Mouse (Mus musculus) cerebellum, adult 2 months (tissue): ENCODE data around the gene Ccdc136. TPM values are rescaled to one million over a fixed set of nuclear protein-coding genes. Genes with fewer than 3 reads are reported as not detected.

Experiments used
- DNase-seq, 2 experiments: peaks; one replicate each; pipeline ENCODE4 v3.0.0; 2021
- H3K27ac ChIP-seq: fragments of 200-500 bp; 2 replicates; pipeline ENCODE4 v1.5.1; 2012; ENCODE audit warnings: low read length, control low read depth, inconsistent platforms; ENCODE audit not compliant: insufficient read depth
- H3K27me3 ChIP-seq: fragments of 200-500 bp; 2 replicates; pipeline ENCODE4 v1.6.1; 2012; ENCODE audit warnings: inconsistent platforms, mild to moderate bottlenecking, low read length, moderate library complexity; ENCODE audit not compliant: control insufficient read depth, insufficient read depth
- H3K4me1 ChIP-seq: fragments of 200-500 bp; 2 replicates; pipeline ENCODE4 v1.6.1; 2011; ENCODE audit warnings: low read length; ENCODE audit not compliant: control insufficient read depth, insufficient read depth
- H3K4me3 ChIP-seq: fragments of 200-500 bp; replicated peaks from 2 replicates; pipeline ENCODE3; 2011; ENCODE audit warnings: mild to moderate bottlenecking, low read depth, low read length, control low read depth; ENCODE audit not compliant: insufficient read depth
- CTCF ChIP-seq: fragments of 200-500 bp; IDR thresholded peaks from 2 replicates; pipeline ENCODE4 v1.5.1; 2011; ENCODE audit warnings: low read depth, mild to moderate bottlenecking, control low read depth, low read length, moderate library complexity, borderline replicate concordance; ENCODE audit not compliant: insufficient read depth
- POLR2A ChIP-seq: fragments of 200-500 bp; IDR thresholded peaks from 2 replicates; pipeline ENCODE4 v1.6.1; 2011; ENCODE audit warnings: low read length, control low read depth, borderline replicate concordance; ENCODE audit not compliant: insufficient read depth
- WGBS: fragments of 180-500 bp; shearing (Covaris S2); methylation state at CpG from one replicate; pipeline ENCODE4 v1.1.7; 2018; 5-methylcytosine and 5-hydroxymethylcytosine counted together
- polyA plus RNA-seq: library from polyadenylated mRNA; depleted of rRNA; stranded (reverse); fragments of >200 nt; gene quantifications from 2 replicates; pipeline ENCODE4 v1.2.3, GENCODE M21; 2012

Ccdc136 gene
- polyA plus RNA-seq, 1 experiment, result 164 TPM

GRCm38 (mm10) chr6:29359386-29359785, 36.7 kb upstream of the Ccdc136 start:
- Histone ChIP-seq H3K27ac (no peak overlapping the region), H3K4me1 (peaks cover 3% of the 10 kb centered on the region; the same call in 1 of the 2 replicates), H3K27me3 (no peaks in the 10 kb centered on the region), H3K4me3 (no peak overlapping the region)
- WGBS, result 17% methylated on average over 3 of the region's 3 CpGs
- TF ChIP-seq CTCF (no peak), POLR2A (no peak)
- peak; percentile 26 to 42 for DNase-seq

GRCm38 (mm10) chr6:29360211-29360610, 35.9 kb upstream of the Ccdc136 start:
- Histone ChIP-seq H3K27ac (no peak overlapping the region), H3K4me3 (no peak overlapping the region), H3K27me3 (no peaks in the 10 kb centered on the region), H3K4me1 (peaks cover 3% of the 10 kb centered on the region; the same call in 1 of the 2 replicates)
- 89% methylated on average over 6 of the region's 6 CpGs for WGBS
- TF ChIP-seq POLR2A, result no peak
- no peak for TF ChIP-seq CTCF
- no peak for DNase-seq

DNA sequence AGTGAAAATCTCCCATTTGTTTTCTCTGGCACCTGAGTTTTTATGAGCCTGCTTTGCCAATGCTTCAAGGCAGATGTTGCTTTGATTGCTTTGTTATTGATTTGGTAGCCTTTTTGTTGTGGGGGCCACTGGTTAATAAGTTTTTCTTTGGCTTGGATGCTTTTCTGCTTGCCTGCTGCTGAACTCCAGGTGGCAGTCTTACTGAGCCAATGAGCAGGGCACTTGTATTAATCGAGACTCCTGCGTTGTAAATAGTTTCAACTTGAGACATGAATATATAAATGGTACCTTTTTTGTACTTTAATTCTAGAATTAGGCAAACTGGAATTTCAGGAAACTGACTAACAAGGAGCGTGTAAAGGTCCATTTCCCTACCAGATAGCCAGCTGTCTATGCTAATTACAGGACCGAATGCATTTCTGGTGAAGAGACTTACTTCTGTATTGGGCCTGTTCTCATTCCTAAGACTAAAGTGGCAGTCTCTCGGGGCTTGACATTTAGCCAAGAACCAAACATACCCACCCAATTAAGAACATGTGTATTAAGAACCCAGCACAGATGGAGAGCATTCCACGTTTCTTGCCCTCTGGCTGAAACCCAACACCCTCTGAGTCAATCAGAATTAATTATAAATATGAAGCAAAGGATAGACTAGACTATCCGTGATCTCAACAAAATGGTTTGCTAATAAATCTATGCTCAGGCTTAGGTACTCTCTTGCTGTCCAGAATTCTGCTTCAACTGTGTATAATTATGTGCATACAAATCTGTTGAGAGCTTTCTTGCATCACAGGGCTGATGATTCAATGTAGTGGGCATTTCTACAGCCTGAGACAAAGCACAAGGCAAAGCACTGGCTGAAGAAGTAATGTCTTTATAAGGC, 33.6 kb upstream of the Ccdc136 start:
- H3K4me3 ChIP-seq, result no peak overlapping the region
- DNase-seq, result peak in 1 of 2 experiments; percentile 28
- H3K27ac ChIP-seq, result no peak overlapping the region
- WGBS, result 11% methylated on average over 7 of the region's 7 CpGs
- H3K4me1 ChIP-seq, result peaks cover 3% of the 10 kb centered on the region; the same call in 1 of the 2 replicates
- peak; percentile 40; the same call in 1 of the 2 replicates for TF ChIP-seq CTCF
- TF ChIP-seq POLR2A, result no peak
- no peaks in the 10 kb centered on the region for H3K27me3 ChIP-seq

- H3K27ac ChIP-seq, result no peak overlapping the region
These were observed 33.0 kb upstream of the Ccdc136 start for GRCm38 (mm10) chr6:29363129-29363515.

DNA sequence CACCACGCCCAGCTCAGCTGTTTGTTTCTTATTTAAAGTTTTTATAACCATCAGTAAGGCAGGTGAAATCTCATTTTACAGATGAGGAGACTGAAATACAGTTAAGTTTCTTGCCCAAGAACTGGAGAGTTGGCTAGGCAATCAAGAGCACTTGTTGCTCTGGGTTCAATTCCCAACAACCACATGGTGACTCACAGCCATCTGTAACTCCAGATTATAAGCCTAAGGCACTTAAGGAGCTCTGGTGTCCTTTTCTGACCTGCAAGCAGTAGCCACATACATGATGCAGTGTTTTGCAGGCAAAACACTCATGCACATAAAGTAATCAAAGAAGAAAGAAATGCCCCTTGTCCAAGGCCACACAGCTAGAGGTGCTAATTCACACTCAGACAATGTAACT, 30.8 kb upstream of the Ccdc136 start:
- 100% methylated on average over 1 of the region's 1 CpGs for WGBS
- no peak overlapping the region for H3K4me3 ChIP-seq
- TF ChIP-seq CTCF, result no peak
- TF ChIP-seq POLR2A, result no peak
- no peak for DNase-seq
- no peaks in the 10 kb centered on the region for H3K27me3 ChIP-seq
- H3K27ac ChIP-seq, result no peak overlapping the region
- H3K4me1 ChIP-seq, result peaks cover 3% of the 10 kb centered on the region; the same call in 1 of the 2 replicates

More at GRCm38 (mm10) chr6:29363129-29363515, 33.0 kb upstream of the Ccdc136 start:
- no peak for DNase-seq
- 77% methylated on average over 3 of the region's 3 CpGs for WGBS
- H3K4me3 ChIP-seq, result no peak overlapping the region
- no peak for TF ChIP-seq POLR2A
- TF ChIP-seq CTCF, result no peak
- H3K4me1 ChIP-seq, result peaks cover 3% of the 10 kb centered on the region; the same call in 1 of the 2 replicates
- no peaks in the 10 kb centered on the region for H3K27me3 ChIP-seq

GRCm38 (mm10) chr6:29377386-29377785, 18.7 kb upstream of the Ccdc136 start:
- H3K4me3 ChIP-seq, result no peak overlapping the region
- TF ChIP-seq POLR2A (no peak), CTCF (no peak)
- H3K27me3 ChIP-seq, result no peaks in the 10 kb centered on the region
- WGBS, result 32% methylated on average over 4 of the region's 4 CpGs
- peak in 1 of 2 experiments; percentile 60 for DNase-seq
- no peak overlapping the region for H3K27ac ChIP-seq
- H3K4me1 ChIP-seq, result no peaks in the 10 kb centered on the region; the same call in 1 of the 2 replicates

DNA sequence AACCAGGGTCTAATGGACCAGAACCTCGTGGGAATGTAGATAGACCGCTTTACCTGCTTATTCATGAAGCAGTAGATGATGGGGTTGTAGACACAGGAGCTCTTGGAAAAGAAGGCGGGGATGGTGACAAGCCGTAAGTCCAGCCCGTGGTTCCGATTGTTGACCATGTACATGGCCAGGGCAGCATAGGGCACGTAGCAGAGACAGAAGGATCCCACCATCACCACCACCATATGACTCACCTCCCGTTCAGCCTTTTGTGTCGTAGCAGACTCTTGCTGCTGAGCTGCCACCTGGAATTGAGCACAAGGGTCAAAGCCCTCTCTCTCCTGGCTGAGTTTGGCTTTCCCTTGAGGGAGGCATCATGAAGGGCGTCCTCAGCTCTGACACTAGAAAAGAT, 17.4 kb upstream of the Ccdc136 start:
- Histone ChIP-seq H3K27me3 (no peaks in the 10 kb centered on the region), H3K27ac (no peak overlapping the region), H3K4me1 (no peaks in the 10 kb centered on the region; the same call in 1 of the 2 replicates), H3K4me3 (no peak overlapping the region)
- WGBS, result 96% methylated on average over 10 of the region's 10 CpGs
- TF ChIP-seq POLR2A, result no peak
- TF ChIP-seq CTCF, result no peak
- DNase-seq, result no peak

- Histone ChIP-seq H3K27ac (no peak overlapping the region), H3K4me1 (no peaks in the 10 kb centered on the region; the same call in 1 of the 2 replicates), H3K4me3 (no peak overlapping the region), H3K27me3 (no peaks in the 10 kb centered on the region)
- 95% methylated on average over 6 of the region's 6 CpGs for WGBS
- TF ChIP-seq POLR2A (no peak), CTCF (no peak)
- no peak for DNase-seq
These were observed 16.2 kb upstream of the Ccdc136 start for GRCm38 (mm10) chr6:29379954-29380353.
